Mouse (Mus musculus) c-Kit-positive CD71-negative TER-119-negative erythroid progenitor cells, embryonic 14.5 days (primary cell): ENCODE data around the gene Rpap3.
"Not testable (repeated sequence)": the region's sequence is repeated elsewhere in the genome, so short reads cannot be mapped to it uniquely, and the experiment has no call there.

Experiments used
- DNase-seq: peaks from one replicate; pipeline ENCODE4 v3.0.0-alpha.2; 2013; ENCODE audit warnings: low read depth

Gene Rpap3

GRCm38 (mm10) chr15:97684118-97684517, 21.5 kb downstream of the Rpap3 start:
- DNase-seq: no peak

- DNase-seq: no peak
Observed at GRCm38 (mm10) chr15:97682053-97682452, 23.6 kb downstream of the Rpap3 start.

- DNase-seq: no peak
Observed at GRCm38 (mm10) chr15:97679991-97680681, 25.5 kb downstream of the Rpap3 start.

GRCm38 (mm10) chr15:97677341-97677740, 28.3 kb downstream of the Rpap3 start:
- no peak for DNase-seq

GRCm38 (mm10) chr15:97675927-97676326, 29.7 kb downstream of the Rpap3 start:
- DNase-seq: no peak

GRCm38 (mm10) chr15:97674423-97674822, 31.2 kb downstream of the Rpap3 start:
- DNase-seq: no peak

- DNase-seq: no peak
Observed at GRCm38 (mm10) chr15:97673256-97674000, 32.2 kb downstream of the Rpap3 start.

GRCm38 (mm10) chr15:97672211-97672765, 33.3 kb downstream of the Rpap3 start:
- no peak for DNase-seq

- DNase-seq: no peak
Observed at GRCm38 (mm10) chr15:97670554-97670953, 35.1 kb downstream of the Rpap3 start.

GRCm38 (mm10) chr15:97668158-97668877, 37.3 kb downstream of the Rpap3 start:
- DNase-seq: not testable (repeated sequence)

GRCm38 (mm10) chr15:97667437-97667836, 38.2 kb downstream of the Rpap3 start:
- peak; percentile 67 for DNase-seq

- DNase-seq: no peak
Observed at GRCm38 (mm10) chr15:97666457-97666770, 39.2 kb downstream of the Rpap3 start.

- DNase-seq: no peak
Observed at GRCm38 (mm10) chr15:97665770-97666456, 39.7 kb downstream of the Rpap3 start.

GRCm38 (mm10) chr15:97664981-97665668, 40.5 kb downstream of the Rpap3 start:
- DNase-seq: peak; percentile 49

- DNase-seq: peak; percentile 74
Observed at GRCm38 (mm10) chr15:97663750-97664406, 41.7 kb downstream of the Rpap3 start.

GRCm38 (mm10) chr15:97658755-97659116, 46.9 kb downstream of the Rpap3 start:
- DNase-seq: no peak

GRCm38 (mm10) chr15:97657856-97658754, 47.5 kb downstream of the Rpap3 start:
- no peak for DNase-seq

- DNase-seq: no peak
Observed at GRCm38 (mm10) chr15:97657420-97657819, 48.2 kb downstream of the Rpap3 start.

- DNase-seq: no peak
Observed at GRCm38 (mm10) chr15:97649726-97650125, 55.9 kb downstream of the Rpap3 start.

- no peak for DNase-seq
Observed at GRCm38 (mm10) chr15:97648176-97648575, 57.4 kb downstream of the Rpap3 start.
